Mouse (Mus musculus): Measurements from ENCODE around the gene Mcpt2. TPM values are rescaled to one million over a fixed set of nuclear protein-coding genes. Genes with fewer than 3 reads are reported as not detected.
"Not testable (repeated sequence)": the region's sequence is repeated elsewhere in the genome, so short reads cannot be mapped to it uniquely, and the experiment has no call there.

The Mcpt2 gene
- polyA plus RNA-seq (2016; fragmentation: Nextera tagmentation; extraction: Ambion mirVana): not detected in 2 replicates

DNA sequence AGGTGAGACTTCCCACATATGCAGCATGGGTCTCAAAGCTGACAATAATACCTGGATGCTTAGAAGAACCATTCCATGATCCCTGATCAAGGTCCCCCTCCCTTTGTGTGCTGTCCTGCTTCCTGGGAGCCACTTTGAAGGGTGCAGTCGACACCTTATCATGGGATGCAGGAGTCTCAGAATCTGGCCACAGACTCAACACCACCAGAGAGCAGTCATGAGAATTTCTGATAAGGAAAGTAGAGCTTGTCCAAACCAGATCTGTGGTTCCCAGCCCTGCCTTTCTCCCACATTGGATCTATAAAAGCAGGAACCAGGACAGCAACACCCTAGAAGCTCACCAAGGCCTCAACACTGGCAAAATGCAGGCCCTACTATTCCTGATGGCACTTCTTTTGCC is at the start of gene Mcpt2:
Gene Mcpt2, plus strand, starts transcription at position 250 of the 400 bp plus-strand sequence.
- not testable (repeated sequence) for H3K4me2 ChIP-seq (replicated peaks); H3K27ac ChIP-seq (replicated peaks); H3K27me3 ChIP-seq; H3K9me3 ChIP-seq; H3K9ac ChIP-seq (replicated peaks); H3K36me3 ChIP-seq; H3K4me3 ChIP-seq; H3K4me1 ChIP-seq; ATAC-seq (ENCODE audit: low FRiP score, low read depth)
- 81% methylated on average over 1 of the region's 1 CpGs for WGBS

DNA sequence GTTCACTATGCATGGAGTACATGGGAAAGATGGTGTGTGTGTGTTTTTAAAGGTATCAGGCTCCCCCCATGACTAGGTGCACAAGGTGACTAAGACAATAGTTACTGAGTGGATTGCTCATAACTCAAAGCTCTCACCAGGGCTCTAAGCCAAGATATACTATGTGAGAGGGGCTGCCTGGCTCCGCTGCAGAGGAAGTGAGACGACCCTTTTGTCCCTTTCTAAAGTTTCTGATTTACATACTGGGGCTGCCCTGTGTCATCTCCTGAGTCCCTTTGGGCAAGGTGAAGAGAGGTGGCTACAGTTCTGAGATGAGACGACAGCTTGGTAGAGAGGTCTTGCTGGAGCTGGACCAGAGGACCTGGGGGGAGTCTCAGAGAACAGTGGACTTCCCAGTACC is 28.7 kb upstream of the Mcpt2 start:
- Histone ChIP-seq H3K9ac (replicated peaks) (no peak overlapping the region), H3K4me2 (replicated peaks) (no peak overlapping the region), H3K36me3 (no peaks in the 10 kb centered on the region), H3K27ac (replicated peaks) (no peak overlapping the region), H3K4me3 (no peak overlapping the region), H3K9me3 (no peaks in the 10 kb centered on the region), H3K4me1 (no peaks in the 10 kb centered on the region), H3K27me3 (no peaks in the 10 kb centered on the region)
- no peak for ATAC-seq (ENCODE audit: low FRiP score, low read depth)
- WGBS: 71% methylated on average over 3 of the region's 3 CpGs

DNA sequence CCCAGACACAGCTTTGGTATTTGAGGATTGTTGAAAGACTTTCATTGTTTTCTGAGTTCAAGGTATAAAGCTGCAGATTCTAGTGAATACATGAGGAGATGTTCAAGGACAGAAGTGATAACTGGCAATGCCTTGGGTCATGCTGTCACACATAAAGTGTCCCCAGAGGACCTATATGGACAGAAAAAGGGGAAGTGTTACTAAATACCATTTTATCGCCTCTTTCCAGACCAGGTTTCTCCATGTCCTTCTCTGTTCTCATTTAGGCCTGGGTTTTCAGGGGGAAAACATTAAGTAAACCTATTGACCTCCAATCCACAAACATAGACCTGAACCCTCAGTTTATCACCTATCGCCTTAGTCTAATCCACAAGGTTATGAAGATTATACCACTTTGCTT is 27.9 kb upstream of the Mcpt2 start:
- Histone ChIP-seq H3K27ac (replicated peaks) (no peak overlapping the region), H3K4me1 (no peaks in the 10 kb centered on the region), H3K9ac (replicated peaks) (no peak overlapping the region), H3K27me3 (no peaks in the 10 kb centered on the region), H3K4me2 (replicated peaks) (no peak overlapping the region), H3K36me3 (no peaks in the 10 kb centered on the region), H3K4me3 (no peak overlapping the region), H3K9me3 (no peaks in the 10 kb centered on the region)
- 91% methylated on average over 2 of the region's 2 CpGs for WGBS
- no peak for ATAC-seq (ENCODE audit: low FRiP score, low read depth)

DNA sequence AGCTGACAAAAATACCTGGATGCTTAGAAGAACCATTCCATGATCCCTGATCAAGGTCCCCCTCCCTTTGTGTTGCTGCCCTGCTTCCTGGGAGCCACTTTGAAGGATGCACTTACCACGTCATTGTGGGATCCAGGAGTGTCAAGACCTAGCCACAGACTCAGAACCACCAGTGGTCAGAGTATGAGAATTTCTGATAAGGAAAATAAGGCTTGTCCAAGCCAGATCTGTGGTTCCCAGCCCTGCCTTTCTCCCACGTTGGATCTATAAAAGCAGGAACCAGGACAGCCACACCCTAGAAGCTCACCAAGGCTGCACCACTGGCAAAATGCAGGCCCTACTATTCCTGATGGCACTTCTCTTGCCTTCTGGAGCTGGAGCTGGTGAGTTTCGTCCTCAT is 24.2 kb upstream of the Mcpt2 start, which contains the start of gene Mcpt1:
Gene Mcpt1, plus strand, starts transcription at position 301 of the 400 bp plus-strand sequence.
- H3K4me3 ChIP-seq; H3K9me3 ChIP-seq; H3K4me1 ChIP-seq; H3K27ac ChIP-seq (replicated peaks); H3K4me2 ChIP-seq (replicated peaks); H3K27me3 ChIP-seq; H3K36me3 ChIP-seq; H3K9ac ChIP-seq (replicated peaks); ATAC-seq (ENCODE audit: low FRiP score, low read depth): not testable (repeated sequence)
- WGBS: 88% methylated on average over 3 of the region's 3 CpGs

DNA sequence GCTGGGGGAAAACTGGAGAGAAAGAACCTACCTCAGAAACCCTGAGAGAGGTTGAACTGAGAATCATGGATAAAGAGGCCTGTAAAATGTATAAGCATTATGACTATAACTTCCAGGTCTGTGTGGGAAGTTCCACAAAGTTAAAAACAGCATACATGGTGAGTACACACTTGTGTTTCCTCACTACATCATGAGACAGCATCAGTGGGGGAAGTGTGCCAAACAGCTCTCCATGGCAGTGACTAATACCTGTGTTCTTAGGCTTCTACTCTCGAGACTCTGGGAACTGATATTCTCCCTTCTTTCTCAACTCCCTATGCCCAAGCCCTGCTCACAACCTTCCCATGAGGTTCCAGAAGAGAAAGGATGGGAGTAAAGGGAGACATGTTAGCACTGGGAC is 22.4 kb upstream of the Mcpt2 start:
- WGBS: 76% methylated on average over 1 of the region's 1 CpGs
- Histone ChIP-seq H3K4me2 (replicated peaks) (no peak overlapping the region), H3K27me3 (no peaks in the 10 kb centered on the region), H3K4me1 (no peaks in the 10 kb centered on the region), H3K9me3 (no peaks in the 10 kb centered on the region), H3K9ac (replicated peaks) (no peak overlapping the region), H3K27ac (replicated peaks) (no peak overlapping the region), H3K4me3 (no peak overlapping the region), H3K36me3 (no peaks in the 10 kb centered on the region)
- no peak for ATAC-seq (ENCODE audit: low FRiP score, low read depth)

DNA sequence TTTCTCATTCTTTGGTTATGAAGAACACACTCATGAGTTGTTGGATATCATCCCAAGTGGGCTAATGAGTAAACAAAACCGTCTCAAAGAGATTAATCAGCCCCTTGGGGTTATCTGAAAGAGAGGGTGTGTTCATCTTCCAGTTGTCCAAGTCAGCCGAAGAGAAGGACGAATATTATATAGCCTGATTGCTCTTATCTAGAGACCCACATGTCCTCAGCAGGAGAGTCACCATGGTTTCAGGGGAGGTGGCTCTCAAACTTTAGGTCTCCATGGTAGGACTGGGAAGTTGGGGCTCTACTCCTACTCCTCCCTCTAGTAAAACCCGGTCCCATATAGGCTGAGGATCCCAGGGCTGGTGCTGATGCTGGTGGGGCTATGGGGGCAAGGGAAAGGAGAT is 20.5 kb upstream of the Mcpt2 start:
- H3K4me1 ChIP-seq; H3K4me2 ChIP-seq (replicated peaks); H3K9me3 ChIP-seq; H3K36me3 ChIP-seq; H3K9ac ChIP-seq (replicated peaks); H3K4me3 ChIP-seq; H3K27me3 ChIP-seq; H3K27ac ChIP-seq (replicated peaks); ATAC-seq (ENCODE audit: low FRiP score, low read depth): not testable (repeated sequence)
- 86% methylated on average over 4 of the region's 4 CpGs for whole genome bisulfite sequencing

DNA sequence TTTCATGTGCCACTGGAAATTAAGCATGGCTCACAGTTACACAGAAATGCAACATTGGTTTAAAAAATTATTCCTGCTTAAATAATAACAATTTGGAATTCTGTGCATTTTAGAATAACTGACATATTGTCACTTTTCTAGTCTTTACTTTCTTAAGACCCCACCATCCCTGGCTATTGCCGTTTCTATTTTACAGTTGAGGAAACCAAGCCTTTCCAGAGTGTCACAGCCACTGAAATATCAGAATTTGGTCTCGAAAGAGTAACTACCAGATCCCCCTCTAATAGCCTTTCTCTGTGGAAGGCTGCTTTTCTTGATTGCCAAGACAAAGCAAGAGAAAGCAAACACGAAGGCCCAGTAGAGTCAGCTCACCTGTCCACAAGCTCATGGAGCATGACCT is 11.4 kb upstream of the Mcpt2 start, which contains the start of gene Mcpt9:
Gene Mcpt9, minus strand, starts transcription at position 101 of the 400 bp plus-strand sequence.
- not testable (repeated sequence) for H3K4me1 ChIP-seq; H3K9ac ChIP-seq (replicated peaks); ATAC-seq (ENCODE audit: low FRiP score, low read depth); H3K36me3 ChIP-seq; H3K4me3 ChIP-seq; H3K9me3 ChIP-seq; H3K4me2 ChIP-seq (replicated peaks); H3K27me3 ChIP-seq; H3K27ac ChIP-seq (replicated peaks)
- 75% methylated on average over 3 of the region's 3 CpGs for WGBS

DNA sequence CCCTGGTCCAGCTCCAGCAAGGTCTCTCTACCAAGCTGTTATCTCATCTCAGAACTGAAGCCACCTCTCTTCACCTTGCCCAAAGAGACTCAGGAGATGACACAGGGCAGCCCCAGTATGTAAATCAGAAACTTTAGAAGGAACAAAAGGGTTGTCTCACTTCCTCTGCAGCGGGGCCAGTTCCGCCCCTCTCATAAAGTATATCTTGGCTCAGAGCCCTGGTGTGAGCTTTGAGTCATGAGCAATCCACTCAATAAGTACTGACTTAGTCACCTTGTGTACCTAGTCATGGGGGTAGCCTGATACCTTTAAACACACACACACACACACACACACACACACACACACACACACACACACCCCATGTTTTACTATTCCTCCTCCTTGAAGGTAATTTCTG is 7.4 kb upstream of the Mcpt2 start:
- no peak overlapping the region for H3K4me3 ChIP-seq
- H3K36me3 ChIP-seq: no peaks in the 10 kb centered on the region
- H3K9ac ChIP-seq (replicated peaks): no peak overlapping the region
- no peaks in the 10 kb centered on the region for H3K9me3 ChIP-seq
- no peaks in the 10 kb centered on the region for H3K27me3 ChIP-seq
- H3K4me1 ChIP-seq: no peaks in the 10 kb centered on the region
- no peak for ATAC-seq (ENCODE audit: low FRiP score, low read depth)
- WGBS: 92% methylated on average over 2 of the region's 2 CpGs
- no peak overlapping the region for H3K27ac ChIP-seq (replicated peaks)
- no peak overlapping the region for H3K4me2 ChIP-seq (replicated peaks)

DNA sequence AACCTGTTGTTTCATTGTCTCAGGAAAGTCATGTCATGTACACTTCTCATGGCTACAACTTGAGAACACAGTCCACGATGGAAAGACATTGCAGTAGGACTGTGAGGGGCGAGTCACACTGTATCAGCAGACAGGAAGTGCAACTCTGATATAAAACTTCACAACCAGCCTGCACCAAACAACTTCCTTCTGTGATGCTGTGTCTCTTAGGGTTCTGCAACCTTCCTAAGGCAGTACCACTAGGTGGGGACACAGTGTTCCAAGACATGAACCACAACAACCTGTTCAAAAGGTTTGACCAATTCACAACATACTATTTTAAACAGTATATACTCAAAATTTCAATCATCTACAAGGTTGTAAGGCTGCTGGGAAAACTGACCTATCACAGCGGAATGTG is 13.6 kb downstream of the Mcpt2 start:
- Histone ChIP-seq H3K27me3 (no peaks in the 10 kb centered on the region), H3K9me3 (no peaks in the 10 kb centered on the region), H3K4me2 (replicated peaks) (no peak overlapping the region), H3K9ac (replicated peaks) (no peak overlapping the region), H3K4me1 (no peaks in the 10 kb centered on the region), H3K27ac (replicated peaks) (no peak overlapping the region), H3K36me3 (no peaks in the 10 kb centered on the region), H3K4me3 (no peak overlapping the region)
- 94% methylated on average over 3 of the region's 3 CpGs for WGBS
- ATAC-seq (ENCODE audit: low FRiP score, low read depth): no peak

DNA sequence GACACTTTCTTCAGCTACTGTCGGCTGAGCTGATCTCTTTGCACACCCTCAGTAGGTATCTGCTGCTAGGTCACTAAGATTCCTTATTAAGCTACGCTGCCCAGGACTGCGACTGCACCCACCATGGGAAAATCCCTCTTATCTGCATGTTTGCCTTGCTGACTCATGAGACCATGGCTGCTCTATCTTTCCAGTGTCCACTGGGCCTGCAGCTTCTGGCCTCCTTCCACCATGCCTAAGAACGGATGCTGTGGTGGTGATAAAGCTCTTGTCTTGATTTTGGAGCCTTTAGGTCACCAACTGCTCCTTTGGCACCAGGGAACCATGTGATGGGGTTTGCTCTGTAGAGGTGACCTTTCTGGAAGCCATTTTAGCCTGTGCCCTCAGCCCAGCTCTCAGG is 15.9 kb downstream of the Mcpt2 start:
- H3K27ac ChIP-seq (replicated peaks): no peak overlapping the region
- 88% methylated on average over 4 of the region's 4 CpGs for WGBS
- no peaks in the 10 kb centered on the region for H3K9me3 ChIP-seq
- H3K9ac ChIP-seq (replicated peaks): no peak overlapping the region
- no peak for ATAC-seq (ENCODE audit: low FRiP score, low read depth)
- H3K27me3 ChIP-seq: no peaks in the 10 kb centered on the region
- H3K4me3 ChIP-seq: no peak overlapping the region
- no peak overlapping the region for H3K4me2 ChIP-seq (replicated peaks)
- H3K36me3 ChIP-seq: no peaks in the 10 kb centered on the region
- H3K4me1 ChIP-seq: no peaks in the 10 kb centered on the region

DNA sequence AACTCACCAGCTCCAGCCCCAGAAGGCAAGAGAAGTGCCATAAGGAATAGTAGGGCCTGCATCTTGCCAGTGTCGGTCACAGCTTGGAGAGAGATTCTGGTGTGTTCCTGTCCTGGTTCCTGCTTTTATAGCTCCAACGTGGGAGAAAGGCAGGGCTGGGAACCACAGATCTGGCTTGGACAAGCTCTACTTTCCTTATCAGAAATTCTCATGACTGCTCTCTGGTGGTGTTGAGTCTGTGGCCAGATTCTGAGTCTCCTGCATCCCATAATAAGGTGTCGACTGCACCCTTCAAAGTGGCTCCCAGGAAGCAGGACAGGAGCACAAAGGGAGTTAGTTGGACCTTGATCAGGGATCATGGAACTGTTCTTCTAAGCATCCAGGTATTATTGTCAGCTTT is 20.4 kb downstream of the Mcpt2 start, which contains the start of gene Mcpt4:
Gene Mcpt4, minus strand, starts transcription at position 101 of the 400 bp plus-strand sequence.
- H3K4me1 ChIP-seq; H3K27me3 ChIP-seq; H3K9ac ChIP-seq (replicated peaks); H3K36me3 ChIP-seq; ATAC-seq (ENCODE audit: low FRiP score, low read depth); H3K4me3 ChIP-seq; H3K4me2 ChIP-seq (replicated peaks); H3K9me3 ChIP-seq; H3K27ac ChIP-seq (replicated peaks): not testable (repeated sequence)
- WGBS: 73% methylated on average over 3 of the region's 3 CpGs

DNA sequence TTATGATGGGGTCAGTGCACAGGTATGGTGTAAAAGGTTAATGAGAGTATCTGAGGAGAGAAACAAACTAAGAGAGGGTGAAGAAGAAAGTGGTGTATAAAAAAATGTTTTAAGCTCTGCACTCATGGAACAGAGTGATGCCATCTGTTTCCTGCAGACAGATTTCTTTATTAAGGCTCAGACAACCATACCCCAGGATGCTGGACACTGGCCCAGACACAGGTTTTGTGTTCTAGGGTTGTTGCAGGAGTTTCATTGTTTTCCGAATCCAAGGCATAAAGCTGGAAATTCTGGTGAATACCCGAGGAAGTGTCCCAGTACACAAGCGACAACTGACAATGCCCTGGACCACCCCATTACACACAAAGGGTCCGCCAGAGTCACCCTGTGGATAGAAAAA is 40.2 kb downstream of the Mcpt2 start:
- no peak overlapping the region for H3K9ac ChIP-seq (replicated peaks)
- no peak overlapping the region for H3K4me2 ChIP-seq (replicated peaks)
- H3K4me1 ChIP-seq: no peaks in the 10 kb centered on the region
- H3K27ac ChIP-seq (replicated peaks): no peak overlapping the region
- H3K9me3 ChIP-seq: no peaks in the 10 kb centered on the region
- no peak overlapping the region for H3K4me3 ChIP-seq
- H3K27me3 ChIP-seq: no peaks in the 10 kb centered on the region
- no peak for ATAC-seq (ENCODE audit: low FRiP score, low read depth)
- H3K36me3 ChIP-seq: no peaks in the 10 kb centered on the region
- WGBS: 79% methylated on average over 4 of the region's 4 CpGs

DNA sequence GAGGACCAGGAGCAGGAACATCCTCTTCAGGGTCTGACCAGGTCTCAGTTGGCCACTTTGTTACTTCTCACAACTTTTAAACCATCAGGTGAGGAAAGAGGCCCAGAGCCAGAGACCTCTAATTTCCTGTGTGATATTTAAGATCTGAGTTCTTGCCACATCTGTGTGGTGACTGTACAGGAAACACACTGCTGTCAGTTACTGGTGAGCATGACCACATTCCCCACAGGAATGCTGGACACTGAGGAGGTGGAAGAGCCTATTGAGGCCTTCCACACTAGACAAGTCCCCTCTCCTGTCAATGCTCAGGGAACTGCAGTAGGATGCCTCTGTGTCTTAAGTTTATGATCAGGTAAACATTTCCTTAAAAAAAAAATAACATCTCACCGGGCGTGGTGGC is 43.3 kb downstream of the Mcpt2 start, which contains the start of gene Mcpt8:
Gene Mcpt8, minus strand, starts transcription at position 107 of the 400 bp plus-strand sequence.
- Histone ChIP-seq H3K4me3 (no peak within 1 kb of the TSS), H3K36me3 (no peaks in the 10 kb centered on the region), H3K4me2 (replicated peaks) (no peak within 1 kb of the TSS), H3K9me3 (no peaks in the 10 kb centered on the region), H3K27me3 (no peaks in the 10 kb centered on the region), H3K9ac (replicated peaks) (no peak within 1 kb of the TSS), H3K27ac (replicated peaks) (no peak within 1 kb of the TSS), H3K4me1 (no peaks in the 10 kb centered on the region)
- WGBS: 100% methylated on average over 2 of the region's 2 CpGs
- no peak for ATAC-seq (ENCODE audit: low FRiP score, low read depth)

All from midbrain, embryonic 12.5 days (tissue).